In the genomic region with DNA sequence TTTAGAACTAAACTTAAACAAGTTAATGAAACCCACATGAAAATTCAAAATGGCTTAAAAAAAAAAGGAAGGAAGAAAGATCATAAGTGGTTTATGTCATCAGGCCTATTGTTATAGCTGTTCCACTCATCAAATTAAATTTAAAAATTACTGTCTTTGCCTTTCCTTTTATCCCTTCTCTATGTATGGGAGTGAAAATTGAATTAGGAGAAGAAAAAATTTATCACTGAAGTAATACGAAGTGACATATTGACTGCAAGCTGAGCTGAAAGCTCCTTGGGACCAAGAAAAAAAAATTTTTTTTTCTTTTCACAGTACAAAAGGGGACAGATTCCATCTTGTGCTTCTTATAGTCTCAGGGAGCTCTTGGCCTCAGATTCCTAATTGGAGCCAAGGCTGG, we compare ENCODE assay signal across 21 mouse cellular contexts. TPM values are rescaled to one million over a fixed set of nuclear protein-coding genes. Genes with fewer than 3 reads are reported as not detected.
"Had no signal": no experiment of that assay in that cellular context is flagged by ENCODE, and none has a peak within 500 bp of the region (broad histone marks: within the 10 kb centered on the region; RNA-seq: fewer than 3 reads in every experiment).

No protein-coding gene starts in this region.

- H3K4me3 ChIP-seq: megakaryocyte, embryonic 14.5 days; midbrain, embryonic 13.5 days; midbrain, embryonic 15.5 days; neural tube, embryonic 12.5 days; stomach, embryonic 15.5 days had no signal

- H3K9ac ChIP-seq: lung, embryonic 14.5 days; midbrain, embryonic 13.5 days; midbrain, embryonic 15.5 days; neural tube, embryonic 12.5 days; stomach, embryonic 15.5 days had no signal

- H3K27me3 ChIP-seq: midbrain, embryonic 13.5 days; midbrain, embryonic 15.5 days; neural tube, embryonic 12.5 days; stomach, embryonic 15.5 days had no signal

- H3K4me1 ChIP-seq: midbrain, embryonic 15.5 days; neural tube, embryonic 12.5 days; stomach, embryonic 15.5 days had no signal

- H3K36me3 ChIP-seq: midbrain, embryonic 13.5 days; midbrain, embryonic 15.5 days; neural tube, embryonic 12.5 days; stomach, embryonic 15.5 days had no signal

- H3K27ac ChIP-seq: midbrain, embryonic 13.5 days; midbrain, embryonic 15.5 days; neural tube, embryonic 12.5 days; stomach, embryonic 15.5 days; stomach, postnatal 0 days had no signal

- ATAC-seq: midbrain, embryonic 13.5 days; midbrain, embryonic 15.5 days had no signal

- H3K9me3 ChIP-seq: megakaryocyte, embryonic 14.5 days; midbrain, embryonic 13.5 days; midbrain, embryonic 15.5 days; neural tube, embryonic 12.5 days; stomach, embryonic 15.5 days had no signal

- DNase-seq: lung, adult 18-20 months; lung, embryonic 14.5 days; lung, postnatal 10 days; lung, postnatal 4 days; right cerebral cortex, postnatal 14 days; thymus, adult 2 months; thymus, postnatal 25 days; thymus, postnatal 4 days had no signal

- H3K4me2 ChIP-seq: lung, embryonic 14.5 days; midbrain, embryonic 11.5 days; midbrain, embryonic 13.5 days; midbrain, embryonic 15.5 days; neural tube, embryonic 12.5 days; stomach, embryonic 15.5 days had no signal

RNA-seq across cellular contexts. Expression of gene Slc9b2, which starts 11.9 kb away (rescaled TPM):
- total RNA-seq: monocyte, adult 5-6 weeks had no signal

RNA-seq across cellular contexts. Expression of gene Bdh2, which starts 14.5 kb away (rescaled TPM):
- total RNA-seq: monocyte, adult 5-6 weeks; neutrophil, adult 5-6 weeks had no signal

RNA-seq across cellular contexts. Expression of gene Slc9b1, which starts 52.3 kb away (rescaled TPM):
- total RNA-seq: megakaryocyte progenitor cell, adult 5-6 weeks; midbrain, postnatal 0 days; neutrophil, adult 5-6 weeks had no signal
- polyA plus RNA-seq: midbrain, embryonic 11.5 days; midbrain, embryonic 15.5 days; midbrain, postnatal 0 days; neural tube, embryonic 12.5 days; neural tube, embryonic 14.5 days; spleen, adult 2 months; thymus, adult 2 months had no signal
